Mouse (Mus musculus) MEL-GATA-1-ER (cell line): ENCODE results near the gene Ppm1h.

Source experiments
- DNase-seq: peaks from one replicate; pipeline ENCODE4 v3.0.0-alpha.2; 2012; ENCODE audit warnings: low read depth; ENCODE audit errors: extremely low read depth

The Ppm1h gene

GRCm38 (mm10) chr10:122743361-122743760, 64.8 kb downstream of the Ppm1h start:
- DNase-seq: no peak

- no peak for DNase-seq
These were observed 66.4 kb downstream of the Ppm1h start for GRCm38 (mm10) chr10:122744970-122745369.

GRCm38 (mm10) chr10:122746211-122746610, 67.6 kb downstream of the Ppm1h start:
- DNase-seq: no peak

GRCm38 (mm10) chr10:122747151-122747925, 68.8 kb downstream of the Ppm1h start:
- no peak for DNase-seq

GRCm38 (mm10) chr10:122748361-122748951, 69.9 kb downstream of the Ppm1h start:
- DNase-seq: no peak

- DNase-seq: no peak
These were observed 70.5 kb downstream of the Ppm1h start for GRCm38 (mm10) chr10:122749071-122749470.

GRCm38 (mm10) chr10:122749876-122750275, 71.3 kb downstream of the Ppm1h start:
- no peak for DNase-seq

GRCm38 (mm10) chr10:122752950-122753923, 74.7 kb downstream of the Ppm1h start:
- no peak for DNase-seq

GRCm38 (mm10) chr10:122753924-122754307, 75.4 kb downstream of the Ppm1h start:
- DNase-seq: no peak

- DNase-seq: no peak
These were observed 76.4 kb downstream of the Ppm1h start for GRCm38 (mm10) chr10:122754967-122755366.

- no peak for DNase-seq
These were observed 78.4 kb downstream of the Ppm1h start for GRCm38 (mm10) chr10:122756879-122757530.

GRCm38 (mm10) chr10:122757727-122758126, 79.2 kb downstream of the Ppm1h start:
- no peak for DNase-seq

- DNase-seq: no peak
These were observed 79.8 kb downstream of the Ppm1h start for GRCm38 (mm10) chr10:122758346-122758745.

GRCm38 (mm10) chr10:122759729-122760128, 81.2 kb downstream of the Ppm1h start:
- DNase-seq: no peak

GRCm38 (mm10) chr10:122760469-122761307, 82.1 kb downstream of the Ppm1h start:
- DNase-seq: no peak

GRCm38 (mm10) chr10:122762772-122763511, 84.4 kb downstream of the Ppm1h start:
- DNase-seq: no peak

GRCm38 (mm10) chr10:122763596-122763995, 85.0 kb downstream of the Ppm1h start:
- DNase-seq: no peak

- no peak for DNase-seq
These were observed 86.1 kb downstream of the Ppm1h start for GRCm38 (mm10) chr10:122764653-122765052.

- DNase-seq: no peak
These were observed 87.0 kb downstream of the Ppm1h start for GRCm38 (mm10) chr10:122765521-122765920.

- DNase-seq: no peak
These were observed 87.4 kb downstream of the Ppm1h start for GRCm38 (mm10) chr10:122765992-122766391.
